Mouse (Mus musculus) urinary bladder, adult 18-20 months (tissue): ENCODE results near the gene Sdr9c7.
"Not testable (repeated sequence)": the region's sequence is repeated elsewhere in the genome, so short reads cannot be mapped to it uniquely, and the experiment has no call there.

Source experiments
- DNase-seq, 2 experiments: peaks; one replicate each; pipeline ENCODE4 v3.0.0; 2022; ENCODE audit warnings: low spot score in 2 of 2, mixed read lengths in 2 of 2

Sdr9c7 gene

DNA sequence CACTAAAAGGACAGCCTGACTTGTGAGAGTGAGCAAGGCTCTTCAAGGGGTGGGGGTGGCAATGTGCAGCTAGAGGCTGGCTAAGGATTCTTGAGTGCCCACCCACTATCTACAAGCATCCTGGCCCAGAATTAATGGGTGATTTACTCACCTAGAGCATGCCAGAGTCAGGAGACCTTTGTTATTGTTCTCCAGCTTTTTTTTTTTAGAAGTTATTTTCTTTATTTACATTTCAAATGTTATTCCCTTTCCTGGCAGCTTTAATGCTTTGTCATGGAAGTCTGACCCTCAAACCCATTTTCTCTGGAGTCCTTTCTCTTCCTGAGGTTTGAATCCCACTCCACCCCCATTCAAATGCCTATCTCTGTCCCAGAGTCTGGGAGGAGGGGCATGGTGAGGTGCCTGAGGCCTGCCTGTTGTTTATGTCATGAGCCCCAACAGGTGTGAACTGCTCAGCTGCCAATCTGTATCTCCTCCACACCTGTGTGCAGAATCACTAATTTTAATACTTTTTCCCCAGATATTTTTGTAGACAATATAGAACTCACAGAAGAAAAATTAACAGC, 9.2 kb downstream of the Sdr9c7 start:
- DNase-seq = no peak

DNA sequence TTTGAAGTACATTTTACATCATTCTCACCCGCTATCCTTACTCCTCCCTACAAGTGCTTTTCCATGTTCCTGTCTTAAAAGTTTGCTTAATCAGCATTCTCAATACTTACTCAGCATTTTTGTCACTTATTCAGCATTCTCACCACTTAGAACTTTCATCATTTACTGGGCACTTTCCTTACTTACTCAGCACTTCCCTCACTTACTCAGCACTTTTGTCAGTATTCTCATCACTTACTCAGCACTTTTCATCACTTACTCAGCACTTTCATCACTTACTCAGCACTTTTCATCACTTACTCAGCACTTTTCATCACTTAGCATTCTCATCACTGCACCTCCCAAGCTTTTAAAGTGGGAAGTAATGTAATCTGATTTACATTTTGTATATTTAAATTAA, 17.3 kb downstream of the Sdr9c7 start:
- DNase-seq = no peak

DNA sequence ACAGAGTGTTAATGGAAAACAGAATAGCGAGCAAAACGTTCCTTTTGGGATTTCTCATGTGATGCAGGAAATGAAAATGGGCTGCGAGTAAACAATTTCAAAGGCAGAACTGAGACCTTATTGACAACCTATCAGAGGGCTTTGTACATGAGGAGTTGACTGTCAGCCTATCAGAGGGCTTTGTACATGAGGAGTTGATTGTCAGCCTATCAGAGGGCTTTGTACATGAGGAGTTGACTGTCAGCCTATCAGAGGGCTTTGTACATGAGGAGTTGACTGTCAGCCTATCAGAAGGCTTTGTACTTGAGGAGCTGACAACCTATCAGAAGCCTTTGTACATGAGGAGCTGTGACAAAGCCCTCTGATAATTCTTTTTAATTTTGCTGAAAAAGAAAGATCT, 18.9 kb downstream of the Sdr9c7 start:
- DNase-seq = not testable (repeated sequence)

DNA sequence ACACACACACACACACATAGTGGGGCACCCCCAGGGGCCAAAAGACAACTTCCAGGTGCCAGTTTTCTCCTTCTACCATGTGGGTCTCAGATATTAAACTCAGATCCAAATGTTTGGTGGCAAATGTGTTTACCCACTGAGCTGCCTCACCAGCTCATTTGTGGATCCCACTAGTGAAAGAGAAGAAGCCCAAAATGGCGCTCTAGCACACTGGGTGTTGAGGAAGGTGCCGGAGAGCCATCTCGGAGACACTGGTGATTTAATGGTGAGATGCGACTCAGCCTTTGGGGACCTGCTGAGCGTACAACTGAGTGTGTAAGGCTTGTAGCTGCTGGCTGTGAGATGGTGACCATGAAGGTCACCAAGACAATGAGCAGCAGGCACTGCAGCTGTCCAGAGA, 19.3 kb downstream of the Sdr9c7 start:
- no peak for DNase-seq

DNA sequence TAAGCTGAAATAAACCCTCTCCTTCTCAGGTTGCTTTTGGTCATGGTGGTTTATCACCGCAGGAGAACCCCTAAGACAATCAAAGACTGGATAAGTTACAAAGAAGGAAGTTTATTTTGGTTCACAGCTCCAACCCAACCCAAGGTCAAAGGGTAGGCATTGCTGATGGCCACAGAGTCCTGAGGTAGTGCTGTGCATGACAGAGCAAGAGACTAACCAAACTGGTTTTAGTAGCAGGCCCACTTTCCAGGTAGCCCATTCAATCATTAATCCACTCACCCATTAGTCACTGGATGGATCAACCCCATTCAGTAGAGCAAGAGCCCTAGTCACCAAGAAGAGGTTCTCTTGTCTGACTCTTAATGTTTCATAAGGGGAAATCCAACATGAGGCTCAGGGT, 23.9 kb downstream of the Sdr9c7 start:
- no peak for DNase-seq

DNA sequence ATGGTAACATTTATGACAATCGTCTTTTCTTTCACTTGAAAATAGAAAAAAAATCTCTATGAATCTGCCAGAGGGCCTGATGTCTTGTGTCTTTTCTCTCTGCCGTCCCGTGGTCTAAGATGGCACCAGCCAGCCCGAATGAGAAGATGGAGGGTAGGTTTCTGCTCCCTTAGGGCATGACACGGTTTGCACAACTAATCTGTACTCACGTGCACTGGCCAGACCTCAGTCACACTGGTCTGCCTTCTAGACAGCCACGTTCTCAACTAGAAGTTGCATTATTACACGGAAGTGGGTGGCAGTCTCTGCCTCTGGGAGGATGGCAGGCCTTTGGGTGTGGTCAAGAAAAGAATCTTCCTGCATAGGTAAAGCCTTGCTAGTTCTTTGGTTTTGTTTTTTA, 24.7 kb downstream of the Sdr9c7 start:
- DNase-seq = no peak

DNA sequence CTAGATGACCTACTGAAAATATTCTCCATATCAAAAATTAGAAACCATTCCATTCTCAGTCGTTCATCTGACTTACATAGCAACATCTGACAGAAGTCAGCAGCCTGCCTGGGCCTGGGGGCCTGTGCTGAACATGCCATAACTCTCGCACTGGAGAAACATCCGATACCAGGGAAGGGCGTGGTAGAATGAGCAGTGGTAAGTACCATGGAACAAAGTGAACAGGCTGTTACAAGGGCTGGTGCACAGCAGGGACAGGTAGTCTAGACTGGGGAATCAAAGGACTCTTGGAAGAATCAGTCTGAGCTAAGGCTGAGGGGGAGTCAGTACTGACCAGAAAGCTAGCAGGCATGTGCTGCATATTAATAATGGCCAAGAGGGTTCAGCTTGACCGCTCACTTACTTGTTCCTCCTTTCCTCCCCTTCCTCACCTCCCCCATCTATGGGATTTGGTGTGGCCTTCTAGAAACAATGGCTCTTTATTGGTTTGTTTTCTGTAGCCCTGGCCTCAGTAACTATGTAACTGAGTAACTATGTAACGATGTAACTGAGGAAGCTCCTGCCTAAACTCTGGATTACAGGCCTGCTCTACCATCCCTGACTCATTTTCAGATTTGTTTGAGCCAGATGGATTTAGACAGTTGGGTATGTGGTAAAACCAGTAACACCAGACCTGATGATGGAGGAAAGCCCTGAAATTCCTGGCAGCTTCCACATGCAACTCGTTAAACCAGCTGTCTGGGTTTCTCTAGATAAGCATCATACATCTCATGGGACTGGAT, 26.5 kb downstream of the Sdr9c7 start:
- peak in 1 of 2 experiments; percentile 19 for DNase-seq

DNA sequence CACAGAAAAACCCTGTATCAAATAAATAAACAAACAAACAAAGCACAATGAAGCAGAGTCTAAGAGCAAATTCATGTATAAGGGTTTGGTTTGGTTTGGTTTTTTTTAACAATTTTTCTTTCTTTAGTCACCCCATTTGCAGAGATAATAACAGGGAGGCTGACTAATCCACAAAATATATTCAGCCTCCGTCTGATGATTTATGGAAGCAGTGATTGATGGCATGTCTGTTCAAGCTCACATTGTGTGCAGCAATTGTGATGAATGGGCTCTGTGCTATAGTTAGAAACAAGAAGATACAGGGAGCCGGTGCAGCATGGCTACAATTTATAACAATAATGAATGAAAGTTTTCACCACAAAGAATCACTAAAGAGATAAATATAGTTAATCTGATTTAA, 29.4 kb downstream of the Sdr9c7 start:
- no peak for DNase-seq

DNA sequence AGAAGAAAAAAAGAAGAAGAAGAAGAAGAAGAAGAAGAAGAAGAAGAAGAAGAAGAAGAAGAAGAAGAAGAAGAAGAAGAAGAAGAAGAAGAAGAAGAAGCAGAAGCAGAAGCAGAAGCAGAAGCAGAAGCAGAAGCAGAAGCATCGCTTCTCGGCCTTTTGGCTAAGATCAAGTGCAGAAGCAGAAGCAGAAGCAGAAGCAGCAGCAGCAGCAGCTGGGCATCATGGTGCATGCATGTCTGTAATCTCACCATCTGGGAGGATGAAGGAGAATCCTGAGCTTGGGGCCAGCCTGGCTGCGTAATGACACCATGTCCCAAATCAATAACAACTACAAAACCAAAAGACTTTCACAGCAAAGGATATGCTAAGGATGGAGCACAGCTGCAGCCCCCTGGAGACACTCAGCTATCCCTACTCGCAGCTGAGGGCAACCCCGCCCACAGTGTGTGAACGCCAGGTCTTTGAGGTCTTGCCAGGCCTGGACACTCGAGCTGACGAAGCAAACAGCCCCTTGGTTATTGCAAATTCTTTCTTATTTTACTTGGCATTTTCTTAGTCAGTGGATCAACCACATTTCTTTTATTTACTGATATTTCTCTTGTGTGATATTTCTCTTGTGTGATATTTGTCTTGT, 34.1 kb downstream of the Sdr9c7 start:
- no peak for DNase-seq

DNA sequence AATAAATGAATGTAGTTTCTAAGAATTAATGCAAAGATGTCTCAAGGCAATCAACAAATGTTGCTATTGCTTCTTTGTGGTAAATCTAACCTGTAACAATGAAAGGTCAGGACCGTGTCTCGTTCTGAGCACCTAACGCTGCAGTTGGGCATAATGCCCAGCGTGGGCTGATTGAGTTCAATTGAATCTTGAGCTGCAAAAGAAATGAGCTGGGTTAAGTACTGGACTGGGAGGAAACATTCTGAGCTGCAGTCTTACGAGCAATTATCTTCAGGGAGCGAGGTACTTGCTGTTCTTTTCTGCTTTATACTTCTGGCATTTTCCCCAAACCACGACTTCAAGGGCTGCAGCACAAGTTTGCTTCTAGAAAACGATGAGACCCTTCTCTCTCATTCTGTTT, 38.0 kb downstream of the Sdr9c7 start:
- no peak for DNase-seq

DNA sequence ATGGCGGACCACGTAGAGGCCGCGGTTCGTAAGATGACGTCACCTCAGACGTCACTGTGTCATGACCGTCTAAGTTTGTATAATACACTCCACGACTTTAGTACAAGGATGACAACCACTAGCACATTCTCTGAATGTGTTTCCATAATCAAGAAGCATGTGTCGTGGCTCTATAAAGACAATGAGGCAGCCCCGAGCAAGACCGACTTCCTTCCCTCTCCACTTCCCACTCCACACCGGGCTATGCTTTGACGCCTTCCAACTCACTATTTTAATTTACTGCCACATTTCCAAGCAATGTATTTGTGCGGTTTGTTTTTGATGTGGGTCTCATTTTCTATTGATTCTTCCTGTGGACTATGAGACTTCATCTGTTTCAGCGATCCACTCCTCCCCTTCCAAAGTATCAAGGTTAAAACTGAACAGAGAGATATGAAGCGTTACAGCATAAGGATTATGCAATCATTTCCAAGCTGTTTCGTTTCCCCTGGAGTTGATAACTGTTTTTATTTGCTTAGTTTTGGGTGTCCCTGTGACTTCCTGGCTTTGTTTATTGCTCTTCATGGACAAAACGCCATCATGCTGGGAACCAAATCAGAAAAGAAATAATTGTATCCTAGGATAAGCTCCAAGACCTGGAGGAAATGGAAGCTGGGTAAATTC, 38.6 kb downstream of the Sdr9c7 start:
- no peak for DNase-seq

DNA sequence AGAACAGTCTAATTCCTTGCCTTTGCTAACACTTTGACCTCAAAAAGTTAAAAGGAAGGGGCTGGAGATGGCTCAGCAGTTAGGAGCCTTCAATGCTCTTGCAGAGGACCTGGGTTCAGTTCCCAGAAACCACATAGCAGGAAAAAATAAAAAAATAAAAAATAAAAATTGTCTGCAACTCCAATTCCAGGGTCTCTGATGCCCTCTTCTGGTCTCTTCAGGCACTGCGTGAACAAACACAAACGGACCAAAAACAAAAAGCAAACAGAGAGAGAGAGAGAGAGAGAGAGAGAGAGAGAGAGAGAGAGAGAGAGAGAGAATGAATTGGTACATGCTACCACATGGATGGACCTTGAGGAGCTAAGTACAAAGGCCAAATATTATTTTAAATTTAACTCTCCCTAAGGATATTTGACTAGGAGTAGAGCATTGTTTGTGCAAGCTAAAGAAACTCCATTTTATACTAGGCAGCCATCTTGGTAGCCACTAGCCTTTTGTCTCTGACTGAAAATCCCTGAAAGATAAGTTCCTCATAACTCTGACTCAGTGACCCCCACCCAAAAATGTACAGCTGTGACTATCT, 39.2 kb downstream of the Sdr9c7 start:
- peak in 1 of 2 experiments; percentile 39 for DNase-seq

DNA sequence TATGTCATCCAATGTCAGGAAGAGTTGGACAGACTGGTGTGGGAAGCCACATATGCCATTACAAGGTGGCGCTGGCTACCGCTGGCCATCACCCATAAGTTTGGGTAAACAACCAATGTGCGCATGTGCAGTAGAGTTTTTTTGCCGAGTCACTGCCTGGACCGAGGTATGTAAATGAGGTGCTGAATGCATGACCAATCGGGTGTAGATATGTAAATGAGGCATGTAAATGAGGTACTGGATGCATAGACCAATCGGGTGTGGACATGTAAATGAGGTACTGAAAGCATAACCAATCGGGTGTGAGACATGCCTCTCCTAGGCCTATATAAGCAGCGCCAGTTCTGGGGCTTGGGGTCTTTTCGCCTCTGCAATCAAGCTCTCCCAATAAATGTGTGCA, 41.3 kb downstream of the Sdr9c7 start:
- DNase-seq = not testable (repeated sequence)

DNA sequence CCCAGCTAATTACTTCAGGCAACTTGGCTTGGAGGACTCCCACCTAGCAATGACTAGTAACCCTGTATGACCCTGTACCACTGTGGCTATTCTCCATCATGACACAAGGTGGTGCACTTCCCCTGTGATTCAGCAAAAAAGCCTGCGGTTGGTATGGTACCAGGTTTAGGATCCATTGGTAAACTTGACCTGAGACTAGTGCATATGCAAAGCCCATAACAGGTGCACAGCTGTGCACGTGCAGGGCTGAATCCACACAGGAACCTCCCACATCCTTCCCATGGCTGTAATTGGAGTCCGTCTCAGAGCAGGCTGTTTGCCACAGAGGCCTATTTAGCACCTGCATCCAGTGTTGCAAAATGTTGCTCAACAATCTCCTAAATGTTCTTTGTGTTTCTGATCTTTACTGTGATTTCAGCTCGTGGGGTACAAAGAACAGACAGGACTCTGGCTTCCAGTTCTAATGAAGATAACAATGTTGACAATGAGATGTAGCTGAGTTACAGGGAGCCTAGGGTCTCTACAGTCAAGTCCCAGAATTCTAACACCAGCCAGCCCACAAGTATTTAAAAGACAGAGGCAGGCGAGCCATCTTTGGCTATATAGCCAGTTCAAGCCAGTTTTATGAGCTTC, 47.2 kb downstream of the Sdr9c7 start:
- DNase-seq = no peak

DNA sequence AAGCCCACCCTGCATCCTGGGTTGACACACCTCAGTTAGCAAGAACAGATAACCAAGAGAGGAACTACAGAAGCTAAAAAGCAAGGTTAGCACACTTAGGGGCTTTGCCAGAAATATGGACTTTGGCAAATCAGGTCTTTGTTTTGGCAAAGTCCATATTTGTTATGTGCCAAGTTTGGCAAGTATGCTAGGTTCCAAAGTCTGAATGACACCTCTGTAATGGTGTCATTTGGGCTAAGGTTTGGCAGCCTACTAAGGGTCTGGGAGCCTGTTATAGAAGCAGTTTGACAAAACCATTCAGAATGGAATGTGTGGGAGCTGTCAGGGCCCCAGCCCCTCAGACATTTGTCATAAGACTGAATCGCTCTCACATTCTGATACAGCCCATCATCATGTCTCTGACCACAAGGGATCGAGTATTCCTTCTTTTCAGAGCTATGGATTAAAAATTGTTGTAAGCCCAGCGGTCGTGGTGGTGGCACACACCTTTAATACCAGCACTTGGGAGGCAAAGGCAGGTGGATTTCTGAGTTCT, 51.3 kb downstream of the Sdr9c7 start:
- DNase-seq = no peak

DNA sequence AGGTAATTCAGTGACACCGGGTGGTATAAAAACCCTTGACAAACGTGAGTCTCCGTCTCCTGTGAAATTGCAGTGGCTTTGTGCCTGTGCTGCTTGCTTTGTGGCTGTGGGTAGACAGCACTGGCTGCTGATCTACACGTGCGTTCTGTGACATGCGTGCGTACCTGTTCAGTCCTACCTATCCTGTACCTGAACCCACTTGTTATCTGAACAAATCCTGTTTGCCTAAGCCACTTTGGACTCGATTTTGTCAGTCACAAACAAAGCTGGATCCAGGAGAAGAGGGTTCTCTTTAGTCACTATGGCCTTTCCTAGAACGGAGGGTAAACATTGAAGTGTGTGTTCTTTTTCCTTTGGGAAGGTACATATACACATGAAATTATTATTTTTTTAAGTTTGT, 53.1 kb downstream of the Sdr9c7 start:
- DNase-seq = no peak

DNA sequence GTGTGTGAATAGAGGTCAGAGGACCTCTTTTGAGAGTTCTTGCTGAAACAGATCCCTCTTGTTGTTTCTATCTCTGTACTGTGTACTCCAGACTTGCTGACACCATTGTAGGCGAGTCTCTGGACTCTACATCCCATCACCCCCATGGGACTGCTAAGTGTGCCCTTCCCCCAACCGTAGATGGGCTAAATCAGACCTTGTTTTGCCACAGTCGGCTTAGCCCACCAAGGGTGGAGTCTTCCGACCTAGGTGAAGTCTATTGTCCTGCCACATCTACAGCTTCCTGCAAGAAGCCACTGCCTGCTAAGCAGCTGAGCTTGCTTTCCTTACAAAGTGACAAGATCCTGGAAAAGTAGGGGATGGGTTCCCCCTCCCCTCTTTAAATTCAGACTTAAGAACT, 53.5 kb downstream of the Sdr9c7 start:
- DNase-seq = no peak

DNA sequence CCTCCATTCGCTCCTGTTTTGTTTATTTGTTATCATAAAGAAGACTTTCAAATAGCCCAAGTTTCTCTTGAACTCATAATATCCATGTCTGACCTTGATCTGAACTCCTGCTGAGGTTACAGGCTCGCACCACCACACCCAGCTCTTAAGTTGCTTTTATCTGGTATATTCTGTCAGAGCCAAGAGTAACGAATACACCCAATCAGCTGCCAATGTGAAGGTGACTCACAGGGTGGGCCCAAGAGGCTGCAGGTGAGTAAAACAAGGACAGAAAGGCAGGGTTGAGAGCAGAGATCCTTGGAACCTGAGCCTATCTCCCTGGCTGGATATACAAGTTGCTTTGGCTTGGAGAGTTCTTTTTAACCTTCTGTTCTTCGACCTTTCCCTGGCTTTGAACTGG, 56.7 kb downstream of the Sdr9c7 start:
- DNase-seq = no peak

DNA sequence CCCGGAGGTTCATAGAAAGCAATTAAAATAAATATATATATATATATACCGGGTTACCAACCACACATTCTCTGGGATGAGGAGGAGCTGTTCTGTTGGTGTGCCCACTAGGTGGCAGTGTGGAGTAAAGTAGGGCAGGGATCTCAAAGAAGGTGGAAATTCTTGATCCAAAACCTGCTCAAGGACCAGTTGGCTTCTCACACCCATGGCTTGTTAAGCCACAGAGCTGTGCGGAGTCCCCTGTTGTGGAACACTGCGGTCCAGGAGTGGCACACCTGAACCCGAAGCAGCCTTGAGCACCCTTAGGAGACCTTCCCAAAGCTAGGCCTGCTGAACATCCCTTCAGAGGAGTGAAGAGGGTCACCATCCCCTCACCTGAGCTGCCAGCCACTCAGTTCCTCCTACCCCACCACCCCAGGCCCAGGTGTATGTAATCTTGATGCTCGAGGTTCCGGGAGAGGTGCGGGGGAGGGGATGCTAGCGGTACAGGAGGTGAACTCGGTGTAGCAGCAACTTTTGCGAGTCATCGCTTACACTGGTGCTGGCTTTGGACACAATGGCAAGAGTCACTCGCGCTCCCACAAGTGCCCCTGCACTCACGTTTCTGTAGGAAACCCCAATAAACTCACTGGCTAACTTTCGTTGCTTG, 58.0 kb downstream of the Sdr9c7 start:
- DNase-seq = peak; percentile 60 to 72

DNA sequence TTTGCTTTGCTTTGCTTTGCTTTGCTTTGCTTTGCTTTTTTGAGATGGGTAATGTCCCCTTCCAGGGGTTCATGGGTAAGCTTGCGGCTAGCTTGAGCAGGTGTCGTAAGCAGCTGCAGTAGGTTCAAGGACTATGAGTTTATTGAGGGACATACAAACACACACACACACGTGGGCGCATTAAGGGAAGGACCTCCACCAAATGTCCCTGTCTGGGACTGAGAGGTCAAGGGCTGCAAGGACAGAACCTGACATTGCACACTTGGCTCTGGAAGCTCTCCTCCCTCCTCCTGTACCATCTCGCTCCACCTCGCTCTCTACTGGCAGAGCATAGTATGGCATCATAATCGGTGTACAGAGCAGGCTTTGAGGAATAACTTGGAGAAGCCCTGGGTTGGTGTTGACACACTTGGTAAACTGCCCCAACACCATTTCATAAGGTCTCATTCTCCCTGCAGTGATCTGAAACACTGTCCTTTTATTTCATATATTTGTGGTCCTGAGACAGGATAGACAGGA, 60.9 kb downstream of the Sdr9c7 start:
- no peak for DNase-seq
